Mouse (Mus musculus) skeletal muscle tissue, adult 2 months (tissue): ENCODE measurements at regions not wholly inside any gene's neighbourhood (a gene's known extent, or its start where the extent isn't known, plus 50 kb on each side); places are given as distances from the start of the nearest gene placed in this dataset.
A peak's percentile ranks its signal among the peaks of the same experiment; 100 is the strongest.
"Not testable (repeated sequence)": the region's sequence is repeated elsewhere in the genome, so short reads cannot be mapped to it uniquely, and the experiment has no call there.

Experiments used
- DNase-seq: peaks from one replicate; pipeline ENCODE4 v3.0.0-alpha.2; 2012; ENCODE audit warnings: low read depth, low spot score

- no peak for DNase-seq
Observed at GRCm38 (mm10) chrX:93888480-93888879, 56.5 kb upstream of the Pdk3 start.

- no peak for DNase-seq
Observed at GRCm38 (mm10) chrX:93888966-93889365, 57.0 kb upstream of the Pdk3 start.

- peak; percentile 74 for DNase-seq
Observed at GRCm38 (mm10) chrX:93889394-93890042, 57.5 kb upstream of the Pdk3 start.

DNA sequence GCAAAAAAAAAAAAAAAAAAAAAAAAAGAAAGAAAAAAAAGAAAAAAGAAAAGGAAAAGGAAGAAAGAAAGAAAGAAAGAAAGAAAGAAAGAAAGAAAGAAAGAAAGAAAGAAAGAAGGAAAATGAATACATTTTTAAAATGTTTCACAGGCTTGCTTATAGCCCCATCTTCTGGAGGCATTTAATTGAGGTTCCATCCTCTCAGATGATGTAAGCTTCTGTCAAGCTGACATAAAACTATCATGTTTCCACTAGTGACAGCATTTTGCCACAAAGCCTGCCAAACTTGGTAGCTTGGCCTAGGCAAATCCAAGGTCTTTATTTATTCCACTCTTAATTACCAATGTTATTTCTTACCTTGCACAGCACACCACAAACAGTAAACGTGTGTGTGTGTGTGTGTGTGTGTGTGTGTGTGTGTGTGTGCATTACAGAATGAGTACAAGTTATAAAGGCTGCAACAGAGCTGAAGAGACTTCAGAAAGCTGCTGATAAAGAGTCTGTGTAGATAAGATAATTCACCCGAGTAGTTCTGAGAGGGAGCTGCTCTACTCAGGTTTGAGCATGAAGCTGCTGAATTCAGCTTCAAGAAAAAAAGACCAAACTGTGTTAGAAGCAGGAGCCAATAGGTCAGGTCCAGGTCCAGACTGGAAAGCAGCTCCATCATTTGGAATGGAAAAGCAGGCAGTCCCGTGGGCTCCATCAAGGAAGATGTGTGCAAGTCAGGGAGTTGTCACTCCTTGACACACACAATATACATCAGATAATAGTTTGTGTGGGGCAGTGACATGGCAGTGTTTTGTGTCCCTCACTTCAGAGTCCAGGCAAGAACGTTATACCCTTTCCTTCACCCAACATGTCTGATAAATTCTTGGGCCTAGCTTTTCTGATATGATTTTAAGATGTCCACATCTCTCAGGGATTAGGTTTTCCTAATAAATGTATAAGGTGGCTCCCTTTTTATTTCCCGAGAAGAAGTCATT lies 65.1 kb upstream of the Pdk3 start:
- DNase-seq: no peak

DNA sequence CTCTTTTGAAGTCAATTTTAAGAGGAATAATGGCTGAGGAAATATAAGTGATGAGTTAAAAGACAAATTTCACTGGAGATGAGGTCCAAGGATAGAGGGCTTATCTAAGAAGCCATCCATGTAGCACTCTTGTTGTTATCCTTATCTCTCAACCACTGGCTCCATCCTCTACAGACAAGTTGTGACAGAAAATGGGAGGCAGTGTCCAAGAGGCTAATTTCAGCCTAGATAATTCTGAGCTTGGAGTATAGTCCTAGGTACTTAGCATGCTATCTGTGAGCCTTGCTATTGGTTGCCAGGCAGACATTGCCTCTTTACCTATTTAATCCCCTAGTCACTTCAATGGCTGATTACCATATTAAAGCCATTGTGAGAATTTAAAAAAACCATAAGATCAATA lies 65.2 kb upstream of the AU015836 start:
- no peak for DNase-seq

- no peak for DNase-seq
Observed at GRCm38 (mm10) chrX:93905531-93905930, 62.9 kb upstream of the AU015836 start.

DNA sequence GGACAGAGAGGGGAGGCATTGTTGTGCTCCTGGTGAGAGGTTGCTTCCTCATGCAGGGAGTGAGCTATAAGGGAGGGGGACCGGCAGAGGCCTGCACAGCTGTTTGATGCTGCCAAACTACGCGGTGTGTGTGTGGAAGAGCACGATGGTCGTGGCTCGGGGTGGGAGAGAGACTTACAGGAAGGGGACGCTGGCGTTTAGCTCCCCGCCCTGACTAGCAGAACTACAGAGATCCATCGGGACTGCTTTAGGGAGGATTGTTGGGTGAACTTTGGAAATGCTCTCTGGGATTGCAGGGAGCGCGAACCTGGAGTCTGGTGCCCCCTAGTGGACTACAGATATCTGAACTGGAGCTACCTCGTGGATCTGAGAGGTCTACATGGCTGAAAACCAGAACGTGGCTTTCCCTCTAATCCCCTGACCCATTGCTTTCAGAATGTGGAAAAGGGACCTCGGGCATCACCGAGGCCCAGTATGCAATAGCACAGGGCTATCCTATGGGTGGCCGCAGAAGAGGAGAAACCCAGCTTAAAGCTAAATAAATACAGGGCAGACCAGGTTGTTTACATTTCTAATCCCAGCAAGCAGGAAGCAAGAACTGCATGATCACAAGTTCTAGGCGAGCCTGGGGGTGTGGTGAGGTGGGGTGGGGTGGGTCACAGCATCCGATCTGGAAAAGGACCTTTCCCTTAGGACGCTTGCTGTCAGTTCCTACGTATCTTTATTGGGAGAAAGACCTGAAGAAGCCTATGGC lies 57.2 kb upstream of the AU015836 start:
- peak; percentile 32 for DNase-seq

DNA sequence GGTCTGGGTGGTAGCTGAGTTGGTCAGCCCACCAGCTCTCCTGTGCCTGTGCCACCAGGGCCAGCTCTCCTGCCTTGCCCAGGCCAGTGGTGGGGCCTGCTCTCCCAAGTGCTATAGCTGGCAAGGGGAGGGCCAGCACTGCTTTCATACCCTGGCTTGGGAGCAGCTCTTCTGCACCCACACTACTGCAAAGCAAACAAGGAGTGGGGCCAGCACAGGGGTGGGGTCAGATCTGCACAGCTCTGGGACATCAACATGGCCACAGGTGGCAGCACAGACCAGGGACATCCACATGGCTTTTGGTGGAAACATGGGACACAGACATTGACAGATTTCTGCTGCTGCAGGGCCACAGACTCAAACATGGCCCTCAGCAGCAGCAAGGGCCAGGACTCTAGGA lies 52.9 kb upstream of the AU015836 start:
- DNase-seq: no peak

DNA sequence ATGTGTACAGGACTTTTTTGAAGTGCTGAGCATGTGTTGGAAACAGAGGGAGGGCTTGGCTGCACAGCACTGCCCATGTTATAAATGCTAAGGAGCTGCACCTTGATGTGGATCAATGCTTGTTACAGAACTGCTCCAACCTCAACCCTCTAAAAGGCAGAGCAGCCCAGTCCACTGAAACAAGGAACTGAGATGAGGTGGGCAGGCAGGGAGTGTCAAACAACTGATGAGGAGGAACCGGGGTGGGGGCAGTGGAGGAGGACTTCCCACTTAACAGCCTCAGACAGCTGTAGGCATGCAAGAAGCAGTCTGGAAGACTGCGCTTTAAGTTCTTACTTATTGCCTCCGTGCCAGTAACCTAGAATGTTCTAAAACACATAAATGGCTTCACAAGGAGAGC lies 51.1 kb upstream of the AU015836 start:
- DNase-seq: not testable (repeated sequence)
